Mouse (Mus musculus): Measurements from ENCODE around the gene Tmx2. TPM values are rescaled to one million over a fixed set of nuclear protein-coding genes. Genes with fewer than 3 reads are reported as not detected.
A peak's percentile ranks its signal among the peaks of the same experiment; 100 is the strongest.
"Not testable (repeated sequence)": the region's sequence is repeated elsewhere in the genome, so short reads cannot be mapped to it uniquely, and the experiment has no call there.

Gene Tmx2
- total RNA-seq, 2 experiments from 2014 or later: 47.6 to 69.5 TPM

GRCm38 (mm10) chr2:84688080-84688844, 9.3 kb upstream of the Tmx2 start:
- no peak for DNase-seq

- DNase-seq: no peak
Measured at GRCm38 (mm10) chr2:84682605-84683183, 3.8 kb upstream of the Tmx2 start.

GRCm38 (mm10) chr2:84677968-84678880, 716 bp downstream of the Tmx2 start, which contains the start of the genes Gm28635 and Med19:
TSS of gene Gm28635 (minus strand) at chr2:84678041.
TSS of gene Med19 (plus strand) at chr2:84678402.
- peak; percentile 93 for DNase-seq

GRCm38 (mm10) chr2:84677270-84677967, 1.5 kb downstream of the Tmx2 start:
- no peak for DNase-seq

GRCm38 (mm10) chr2:84671535-84671934, 7.4 kb downstream of the Tmx2 start:
- not testable (repeated sequence) for DNase-seq

GRCm38 (mm10) chr2:84670569-84670933, 8.4 kb downstream of the Tmx2 start, which contains the start of gene Selenoh:
TSS of gene Selenoh (minus strand) at chr2:84670770.
- DNase-seq: peak; percentile 66

GRCm38 (mm10) chr2:84669828-84670568, 8.9 kb downstream of the Tmx2 start:
- no peak for DNase-seq

GRCm38 (mm10) chr2:84666081-84666480, 12.9 kb downstream of the Tmx2 start:
- DNase-seq: no peak

- DNase-seq: no peak
Measured at GRCm38 (mm10) chr2:84662866-84663265, 16.1 kb downstream of the Tmx2 start.

- DNase-seq: no peak
Measured at GRCm38 (mm10) chr2:84660253-84660652, 18.7 kb downstream of the Tmx2 start.

GRCm38 (mm10) chr2:84658806-84659205, 20.1 kb downstream of the Tmx2 start, which contains the start of gene Btbd18:
TSS of gene Btbd18 (plus strand) at chr2:84659079.
- DNase-seq: no peak

- DNase-seq: no peak
Measured at GRCm38 (mm10) chr2:84655864-84656263, 23.1 kb downstream of the Tmx2 start.

- DNase-seq: no peak
Measured at GRCm38 (mm10) chr2:84653354-84653753, 25.6 kb downstream of the Tmx2 start.

- peak; percentile 87 for DNase-seq
Measured at GRCm38 (mm10) chr2:84650464-84651195, 28.3 kb downstream of the Tmx2 start, which contains the start of gene Ctnnd1. TSS of gene Ctnnd1 (minus strand) at chr2:84650765.

- DNase-seq: no peak
Measured at GRCm38 (mm10) chr2:84649674-84650073, 29.3 kb downstream of the Tmx2 start.

GRCm38 (mm10) chr2:84648369-84648768, 30.6 kb downstream of the Tmx2 start:
- DNase-seq: no peak

- no peak for DNase-seq
Measured at GRCm38 (mm10) chr2:84647051-84647568, 31.8 kb downstream of the Tmx2 start.

- no peak for DNase-seq
Measured at GRCm38 (mm10) chr2:84646138-84646537, 32.8 kb downstream of the Tmx2 start.

GRCm38 (mm10) chr2:84640833-84641232, 38.1 kb downstream of the Tmx2 start:
- no peak for DNase-seq
